Mouse (Mus musculus) G1E (cell line): ENCODE data around the gene Nfix. TPM values are rescaled to one million over a fixed set of nuclear protein-coding genes. Genes with fewer than 3 reads are reported as not detected.

Experiments
- ATAC-seq: 2 replicates; pipeline ENCODE4 v1.8.0; 2016; ENCODE audit warnings: mild to moderate bottlenecking; ENCODE audit not compliant: insufficient number of reproducible peaks, poor library complexity, low FRiP score, severe bottlenecking; ENCODE audit errors: extremely low read depth
- DNase-seq: peaks from one replicate; pipeline ENCODE4 v3.0.0; 2012; ENCODE audit warnings: low spot score
- H3K27me3 ChIP-seq: 2 replicates; pipeline ENCODE4 v1.6.1; 2012; ENCODE audit warnings: mild to moderate bottlenecking, low read length, inconsistent platforms; ENCODE audit not compliant: insufficient read depth
- H3K36me3 ChIP-seq: replicated peaks from 2 replicates; pipeline ENCODE3; 2012; ENCODE audit warnings: mild to moderate bottlenecking, inconsistent platforms
- H3K4me1 ChIP-seq: 2 replicates; pipeline ENCODE4 v1.6.1; 2012; ENCODE audit warnings: low read depth, low read length, inconsistent platforms, mixed read lengths; ENCODE audit not compliant: insufficient read depth
- H3K4me3 ChIP-seq: 2 replicates; pipeline ENCODE4 v1.5.1; 2012; ENCODE audit warnings: low read depth, mild to moderate bottlenecking, inconsistent platforms, low read length, moderate library complexity, mixed read lengths
- H3K9me3 ChIP-seq: replicated peaks from 2 replicates; pipeline ENCODE4 v1.6.1; 2012; ENCODE audit warnings: inconsistent platforms
- CTCF ChIP-seq: IDR thresholded peaks from 2 replicates; pipeline ENCODE4 v1.5.1; 2012; ENCODE audit warnings: low read depth, low read length, inconsistent platforms, mixed read lengths
- GATA1 ChIP-seq: IDR thresholded peaks from 2 replicates; pipeline ENCODE4 v1.6.1; 2012; ENCODE audit warnings: borderline replicate concordance, low read length, inconsistent platforms, mixed read lengths
- GATA2 ChIP-seq: IDR thresholded peaks from 2 replicates; pipeline ENCODE4 v1.6.1; 2012; ENCODE audit warnings: low read depth, low read length, inconsistent platforms, borderline replicate concordance
- POLR2AphosphoS5 ChIP-seq: IDR thresholded peaks from 2 replicates; pipeline ENCODE4 v1.6.1; 2012; ENCODE audit warnings: low read depth, low read length, inconsistent platforms; ENCODE audit not compliant: insufficient replicate concordance
- TAL1 ChIP-seq: conservative IDR thresholded peaks from 2 replicates; pipeline ENCODE4 v1.6.1; 2012; ENCODE audit warnings: low read depth, low read length, inconsistent platforms, mixed read lengths
- polyA plus RNA-seq: library from polyadenylated mRNA; stranded (reverse); fragments of >175 nt; gene quantifications from 2 replicates; pipeline ENCODE4 v1.2.3, GENCODE M21; 2012
- total RNA-seq, 2 experiments: library from RNA; stranded (forward) in 1 of 2; stranded (reverse) in 1 of 2; fragments of 200-1000 nt in 1 of 2; fragments of >200 nt in 1 of 2; fragmentation: Nextera tagmentation in 1 of 2; gene quantifications; 2 replicates each; pipeline ENCODE4 v1.2.3; 2014 to 2017

The Nfix gene
- total and polyA plus RNA-seq, 3 experiments = 4.3 to 34.0 (median 16.2) TPM

- Histone ChIP-seq H3K36me3 (peaks cover 34% of the 10 kb centered on the region), H3K27me3 (peaks cover 73% of the 10 kb centered on the region), H3K4me3 (no peak overlapping the region), H3K9me3 (peaks cover 7% of the 10 kb centered on the region), H3K4me1 (peaks cover 11% of the 10 kb centered on the region)
- no peak for DNase-seq
- no peak for ATAC-seq
- TF ChIP-seq TAL1 (no peak), POLR2AphosphoS5 (no peak), CTCF (no peak), GATA1 (no peak), GATA2 (no peak)
Measured at GRCm38 (mm10) chr8:84785506-84785755, 14.7 kb downstream of the Nfix start.

GRCm38 (mm10) chr8:84784681-84785505, 15.3 kb downstream of the Nfix start:
- peaks cover 11% of the 10 kb centered on the region for H3K4me1 ChIP-seq
- H3K4me3 ChIP-seq = 0 out of 2 replicates have a peak overlapping the region, but pooled peaks have one; percentile 8
- peaks cover 34% of the 10 kb centered on the region for H3K36me3 ChIP-seq
- H3K9me3 ChIP-seq = peaks cover 7% of the 10 kb centered on the region
- peaks cover 69% of the 10 kb centered on the region for H3K27me3 ChIP-seq
- no peak for TF ChIP-seq CTCF
- no peak for TF ChIP-seq GATA1
- no peak for TF ChIP-seq POLR2AphosphoS5
- no peak for TF ChIP-seq GATA2
- TF ChIP-seq TAL1 = no peak
- no peak for ATAC-seq
- no peak for DNase-seq

GRCm38 (mm10) chr8:84783919-84784581, 16.1 kb downstream of the Nfix start:
- no peak for DNase-seq
- ATAC-seq = no peak
- peaks cover 34% of the 10 kb centered on the region for H3K36me3 ChIP-seq
- peaks cover 7% of the 10 kb centered on the region for H3K9me3 ChIP-seq
- H3K27me3 ChIP-seq = peaks cover 72% of the 10 kb centered on the region
- H3K4me3 ChIP-seq = 0 out of 2 replicates have a peak overlapping the region, but pooled peaks have one; percentile 8
- H3K4me1 ChIP-seq = peaks cover 11% of the 10 kb centered on the region
- TF ChIP-seq POLR2AphosphoS5 (no peak), CTCF (no peak), GATA2 (no peak), TAL1 (no peak), GATA1 (no peak)

- H3K36me3 ChIP-seq = peaks cover 34% of the 10 kb centered on the region
- peaks cover 11% of the 10 kb centered on the region for H3K4me1 ChIP-seq
- peaks cover 7% of the 10 kb centered on the region for H3K9me3 ChIP-seq
- ATAC-seq (no peak), DNase-seq (no peak)
- TF ChIP-seq GATA1 = no peak
- TF ChIP-seq GATA2 = no peak
- TF ChIP-seq TAL1 = no peak
- no peak for TF ChIP-seq POLR2AphosphoS5
- TF ChIP-seq CTCF = no peak
- H3K27me3 ChIP-seq = peaks cover 69% of the 10 kb centered on the region
- H3K4me3 ChIP-seq = no peak overlapping the region
Measured at GRCm38 (mm10) chr8:84783198-84783918, 16.8 kb downstream of the Nfix start.

- Histone ChIP-seq H3K27me3 (peaks cover 65% of the 10 kb centered on the region), H3K4me3 (no peak overlapping the region), H3K4me1 (peaks cover 11% of the 10 kb centered on the region), H3K36me3 (peaks cover 31% of the 10 kb centered on the region), H3K9me3 (peaks cover 7% of the 10 kb centered on the region)
- TF ChIP-seq GATA2 (no peak), GATA1 (no peak), POLR2AphosphoS5 (no peak), CTCF (no peak)
- no peak for ATAC-seq
- no peak for DNase-seq
Measured at GRCm38 (mm10) chr8:84782680-84783079, 17.5 kb downstream of the Nfix start.
